Mouse (Mus musculus) adrenal gland (tissue): ENCODE data around the gene Bahcc1.

Experiments used
- intact Hi-C: fragments of 180-260 bp; cut with DNase I; formaldehyde crosslinking; loops from one replicate; pipeline ENCODE4 v1.15.1; 2025

Gene Bahcc1

DNA sequence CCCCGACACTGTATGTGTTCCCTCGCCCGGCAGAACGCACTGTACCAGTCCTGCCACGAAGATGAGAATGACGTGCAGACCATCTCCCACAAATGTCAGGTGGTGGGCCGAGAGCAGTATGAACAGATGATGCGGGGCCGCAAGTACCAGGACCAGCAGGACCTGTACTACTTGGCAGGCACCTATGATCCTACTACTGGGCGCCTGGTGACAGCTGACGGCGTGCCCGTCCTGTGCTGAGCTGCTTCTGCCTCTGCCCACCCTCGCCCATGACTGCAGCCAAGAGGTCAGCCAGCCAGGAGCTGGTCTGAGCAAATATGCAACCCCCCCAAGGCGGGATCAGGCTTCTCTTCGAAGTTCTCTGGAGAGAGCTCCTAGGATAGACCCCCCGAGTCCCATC, 56.9 kb downstream of the Bahcc1 start:
- intact Hi-C loops: no loop called here

DNA sequence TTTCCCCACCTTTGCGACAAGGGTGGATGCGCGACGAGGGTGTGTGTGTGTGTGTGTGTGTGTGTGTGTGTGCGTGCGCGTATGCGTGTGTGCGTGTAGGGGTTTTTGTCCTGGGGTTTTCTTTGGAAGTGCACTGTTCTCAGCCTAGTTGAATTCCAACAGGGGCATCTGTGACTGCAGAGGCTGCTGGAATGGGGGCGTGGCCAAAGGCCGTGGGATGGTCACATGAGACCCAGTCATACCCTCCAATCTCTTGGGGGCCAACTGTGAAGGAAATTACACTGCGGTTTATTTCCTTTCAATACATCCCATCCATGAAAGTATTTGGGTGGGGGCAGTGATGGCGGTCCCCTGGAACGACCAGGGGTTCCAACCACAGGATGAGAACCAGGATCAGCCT, 57.5 kb downstream of the Bahcc1 start:
- intact Hi-C loops: no loop called here

DNA sequence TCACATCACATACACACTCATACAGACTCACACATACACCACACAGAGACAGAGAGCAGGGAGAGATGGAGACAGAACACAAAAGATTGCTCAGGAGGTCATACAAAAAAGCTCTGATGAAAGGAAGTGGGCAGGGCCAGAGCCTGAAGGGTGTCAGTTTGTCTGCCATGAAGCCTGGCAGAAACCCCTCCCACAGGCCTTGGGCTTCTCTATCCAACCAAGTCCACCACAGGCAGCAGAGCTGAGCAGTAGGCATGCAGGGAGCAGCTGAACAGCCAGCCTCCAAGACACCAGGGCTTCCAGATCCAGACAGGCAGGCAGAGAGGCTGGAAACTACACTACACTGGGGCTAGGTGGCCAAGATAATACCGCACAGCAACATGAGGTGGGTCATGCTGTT, 61.0 kb downstream of the Bahcc1 start:
- intact Hi-C loops: no loop called here

DNA sequence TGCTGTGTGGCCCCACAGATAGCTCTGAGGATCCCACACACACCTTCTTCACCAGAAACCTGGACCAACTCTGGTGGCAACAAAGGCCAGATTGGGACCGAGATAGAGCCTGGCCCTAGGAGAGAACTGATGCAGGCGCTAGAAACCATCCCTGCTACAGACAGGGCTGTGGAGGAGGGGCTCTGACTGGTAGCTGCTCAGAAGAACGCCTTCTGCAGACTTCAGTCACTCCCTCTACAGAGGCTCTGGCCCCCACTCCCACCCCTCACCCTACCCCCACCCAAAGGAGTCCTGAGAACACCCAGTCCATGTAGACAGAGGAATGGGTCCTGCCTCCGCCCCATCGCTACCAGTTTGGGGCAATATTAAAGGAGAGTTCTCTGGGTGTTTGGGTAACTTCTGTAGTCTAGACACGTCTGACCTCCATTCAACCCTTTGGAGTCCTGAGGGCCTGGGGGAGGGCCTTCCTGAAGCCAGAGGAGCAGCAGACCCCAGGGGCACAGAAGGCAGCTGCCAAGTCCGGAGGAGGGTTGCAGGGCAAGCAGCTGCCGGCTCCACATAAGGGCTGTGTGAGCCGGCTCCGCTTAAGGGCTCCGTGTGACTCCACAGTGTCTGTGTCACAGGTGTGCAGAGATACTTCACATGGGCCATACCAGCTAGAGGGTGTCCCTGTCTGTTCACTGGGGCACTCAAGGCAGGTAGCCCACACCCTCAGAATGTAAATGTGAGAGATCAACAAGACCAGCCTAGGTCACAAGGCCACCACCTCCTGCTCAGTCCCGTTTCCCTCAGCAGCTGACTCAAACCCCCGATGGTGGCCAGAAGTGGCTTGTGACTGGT, 63.8 kb downstream of the Bahcc1 start:
- intact Hi-C loops: no loop called here

DNA sequence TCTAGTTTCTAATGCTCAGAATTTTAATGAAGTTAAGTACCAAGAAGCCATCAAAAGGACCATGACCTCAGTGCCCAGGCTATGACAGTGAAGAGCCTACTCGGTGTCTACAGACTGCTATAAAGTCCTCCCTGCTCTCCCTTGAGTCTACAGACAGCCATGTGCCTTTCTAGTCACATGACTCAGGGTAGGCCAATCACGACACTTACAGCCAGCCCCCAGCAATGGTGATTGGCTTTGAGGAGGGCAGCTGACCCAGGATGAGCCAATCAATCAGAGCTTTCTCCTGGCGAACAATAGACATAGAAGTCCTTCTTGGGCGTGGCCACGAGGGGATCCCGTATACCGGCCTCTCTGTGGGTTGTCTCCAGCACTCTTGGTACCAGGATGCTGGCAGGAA, 65.0 kb downstream of the Bahcc1 start:
- intact Hi-C loops: no loop called here

DNA sequence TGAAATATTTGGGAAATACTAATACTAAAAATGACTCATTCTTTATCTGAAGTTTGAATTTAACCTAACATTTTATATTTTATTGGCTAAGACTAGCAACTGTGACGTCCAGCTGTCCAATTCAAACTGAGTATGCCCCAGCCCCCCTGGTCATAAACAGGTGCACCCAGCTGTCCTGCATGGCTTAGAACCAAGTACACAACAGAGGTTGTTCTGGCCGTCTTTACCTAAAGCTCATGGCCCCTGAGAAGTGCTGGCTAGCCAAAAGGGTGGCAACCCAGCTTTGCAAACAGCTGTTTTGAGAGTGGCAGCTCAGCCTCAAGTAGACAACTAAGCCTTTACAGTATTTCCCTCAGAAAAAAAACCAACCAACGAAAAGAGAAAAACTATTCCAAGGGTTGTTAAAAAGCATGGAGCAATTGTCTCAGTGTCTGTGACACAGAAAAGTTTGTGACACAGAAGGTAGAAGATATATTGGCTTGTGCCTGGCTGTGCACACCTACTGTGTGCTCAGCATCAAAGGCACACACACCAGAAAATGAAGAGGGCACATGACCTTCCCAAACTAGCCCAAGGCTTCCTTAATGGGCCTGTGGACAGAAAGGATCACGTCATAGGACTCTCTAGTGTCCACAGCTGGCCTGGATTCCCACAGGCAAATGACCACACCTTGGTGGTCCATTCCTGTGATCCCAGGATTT, 65.8 kb downstream of the Bahcc1 start:
- intact Hi-C loops: no loop called here

DNA sequence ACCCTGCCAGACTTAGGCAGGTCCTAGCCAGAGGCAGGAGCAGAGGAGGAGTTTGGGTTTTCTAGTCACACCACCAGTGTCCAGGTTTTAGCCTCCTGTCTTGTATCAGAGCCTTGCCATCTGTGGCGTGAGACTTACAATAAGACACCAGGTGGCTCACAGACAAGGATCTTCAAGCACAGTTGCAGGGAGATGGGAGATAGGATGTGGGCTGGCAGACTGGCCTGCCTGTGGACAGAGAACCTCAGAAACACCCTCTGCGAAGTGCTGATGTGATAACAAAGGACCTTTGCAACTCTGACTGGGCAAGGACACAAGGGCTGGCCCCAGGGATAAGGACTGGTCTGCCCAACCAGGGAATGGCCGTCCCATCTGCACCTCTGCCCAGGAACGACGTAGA, 66.7 kb downstream of the Bahcc1 start:
- intact Hi-C loops: no loop called here

DNA sequence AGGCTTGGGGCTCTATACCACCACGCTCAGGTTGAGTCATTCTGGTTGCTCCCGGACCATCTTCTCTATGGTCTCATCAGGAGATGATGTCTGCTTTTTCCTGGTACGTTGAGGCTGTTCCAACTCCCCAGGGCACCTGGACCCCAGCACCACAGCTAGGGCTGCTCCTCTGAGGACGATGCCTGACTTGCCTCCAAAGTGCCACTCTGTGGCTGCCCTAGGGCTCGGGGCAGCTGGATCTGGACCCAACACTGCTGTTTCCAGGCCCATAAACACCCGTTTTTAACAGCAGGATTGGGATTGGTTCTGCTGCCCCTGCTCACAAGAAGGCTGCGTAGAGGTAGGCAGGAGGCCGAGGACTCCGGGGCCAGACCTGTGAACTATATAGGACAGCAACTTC, 70.4 kb downstream of the Bahcc1 start:
- intact Hi-C loops: loop anchor here (10.0 kb wide), 1 partner anchor 268 kb away; no protein-coding TSS in a partner anchor

DNA sequence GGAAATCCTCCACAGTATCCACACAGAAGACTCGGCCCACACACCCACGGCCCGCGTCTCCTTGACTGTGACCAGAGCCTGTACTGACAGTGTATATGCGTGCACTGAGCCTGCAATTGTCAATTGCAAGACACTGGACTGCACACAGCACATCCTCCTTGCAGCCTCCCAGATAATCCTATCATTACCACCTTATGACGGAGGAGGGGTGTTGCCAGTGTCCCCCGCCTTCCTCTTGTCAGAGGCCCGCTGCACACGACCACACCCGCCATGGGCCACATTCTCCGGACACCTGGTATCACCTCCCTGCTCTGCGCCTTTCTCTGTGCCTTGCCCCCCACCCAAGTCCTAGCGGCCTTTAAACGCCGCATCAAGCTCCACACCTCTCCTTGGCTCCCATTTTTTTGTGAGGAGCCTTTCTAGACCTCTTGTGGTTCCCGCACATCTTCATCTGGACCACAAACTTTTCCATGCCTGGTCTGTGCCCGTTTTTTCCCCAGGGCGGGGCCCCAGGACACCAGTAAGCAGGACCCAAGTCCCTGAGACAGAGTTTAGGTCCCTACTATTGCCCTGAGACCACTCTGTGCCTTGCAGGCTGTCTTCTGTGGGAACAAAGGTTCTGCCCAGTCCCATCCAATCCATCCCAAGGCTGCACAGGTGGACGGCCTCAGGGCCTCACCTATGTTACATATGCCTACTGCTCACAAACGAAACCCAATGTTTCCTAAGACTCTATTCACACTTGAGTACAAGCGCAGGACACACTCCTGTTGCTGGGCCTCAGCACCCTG, 71.0 kb downstream of the Bahcc1 start:
- intact Hi-C loops: loop anchor here (10.0 kb wide), 1 partner anchor 269 kb away; no protein-coding TSS in a partner anchor

DNA sequence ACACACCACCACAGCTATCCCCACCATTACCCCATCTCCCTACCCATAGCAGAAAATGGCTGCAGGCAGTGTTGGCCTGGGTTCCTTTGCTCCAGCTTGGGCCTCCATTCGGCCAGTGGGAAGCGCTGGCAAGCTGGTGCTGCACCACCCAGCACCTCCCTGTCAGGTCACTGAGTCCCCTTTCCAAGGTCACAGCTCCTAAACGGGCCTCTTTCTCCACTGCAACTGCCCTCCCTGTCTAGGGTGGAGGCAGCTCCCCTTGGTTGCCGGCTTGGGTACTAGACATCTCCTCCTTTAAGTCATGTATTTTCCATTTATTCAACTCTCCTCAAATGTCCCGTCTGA, 71.6 kb downstream of the Bahcc1 start:
- intact Hi-C loops: loop anchor here (10.0 kb wide), 1 partner anchor 270 kb away; no protein-coding TSS in a partner anchor

DNA sequence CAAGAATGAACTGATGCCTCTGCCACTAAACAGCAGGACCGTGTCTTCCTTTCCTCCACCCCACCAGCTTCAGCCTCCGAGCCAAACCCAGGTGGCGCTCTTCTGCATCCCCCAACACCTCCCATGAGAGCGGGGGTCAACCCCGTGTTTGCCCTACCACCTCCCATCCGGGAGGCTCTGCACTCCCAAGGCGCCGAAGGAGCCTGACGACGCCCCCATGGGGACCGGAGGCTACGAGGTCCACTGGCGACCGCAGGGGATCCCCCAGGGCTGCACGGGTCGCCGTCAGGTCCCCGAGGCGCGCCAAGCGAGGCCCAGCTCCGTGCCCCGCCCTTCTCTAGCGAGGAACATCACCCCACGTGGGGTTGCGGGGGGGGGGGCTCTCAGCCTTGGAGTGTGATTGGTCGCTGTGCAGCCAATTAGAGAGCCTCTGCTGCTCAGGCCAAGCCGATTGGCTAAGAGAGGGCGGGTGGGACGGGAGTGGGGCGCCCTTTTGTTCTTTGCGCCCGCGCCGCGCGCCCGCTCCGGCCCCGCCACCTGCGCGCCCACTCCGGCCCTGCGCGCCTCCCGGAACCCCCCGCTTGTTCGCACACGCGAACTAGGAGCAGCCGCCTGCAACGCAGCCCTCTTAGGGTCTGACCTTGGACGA, 72.3 kb downstream of the Bahcc1 start:
- intact Hi-C loops: loop anchor here (5.0 to 10.0 kb wide), 5 partner anchors 43 to 270 kb away; no protein-coding TSS in a partner anchor

DNA sequence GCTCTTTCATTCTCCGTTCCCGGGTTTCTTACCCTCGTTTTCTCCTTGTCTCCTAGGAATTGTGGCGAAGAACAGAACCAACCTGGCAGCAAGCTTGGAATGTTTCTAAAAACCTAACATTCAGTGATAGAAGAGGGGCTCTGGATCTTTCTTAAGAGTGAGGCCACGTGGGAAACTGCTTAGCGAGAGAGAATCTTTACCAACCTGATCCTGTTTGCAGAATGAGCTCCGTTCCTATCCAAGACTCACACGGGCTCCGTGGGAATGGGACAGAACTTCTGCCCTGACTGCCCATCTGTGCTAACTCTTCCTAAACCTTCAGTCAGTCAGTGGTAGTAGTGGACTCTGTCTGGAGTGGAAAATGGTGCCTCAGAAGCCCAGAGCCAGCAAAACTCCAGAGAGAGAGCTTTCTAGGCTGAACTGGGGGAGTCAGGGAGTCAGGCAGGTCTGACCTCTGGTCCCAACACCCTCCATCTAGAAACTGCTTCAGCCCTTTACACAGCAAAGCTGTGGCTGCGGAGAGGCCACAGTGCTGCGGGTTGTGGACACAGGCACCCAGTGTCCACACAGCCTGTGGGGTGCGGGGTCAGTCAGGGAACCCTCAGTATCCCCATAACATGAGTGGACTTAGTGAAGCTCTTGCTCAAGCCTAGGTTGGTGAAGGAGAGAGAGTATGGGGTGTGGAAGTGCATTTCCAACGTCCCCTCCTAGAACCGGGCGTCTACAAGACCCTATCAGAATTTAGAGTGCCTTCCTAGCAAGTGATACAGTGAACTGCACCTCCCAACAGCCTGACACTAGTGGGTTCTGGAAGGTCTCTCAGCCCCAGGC, 73.0 kb downstream of the Bahcc1 start:
- intact Hi-C loops: loop anchor here (5.0 to 10.0 kb wide), 5 partner anchors 43 to 271 kb away; no protein-coding TSS in a partner anchor

DNA sequence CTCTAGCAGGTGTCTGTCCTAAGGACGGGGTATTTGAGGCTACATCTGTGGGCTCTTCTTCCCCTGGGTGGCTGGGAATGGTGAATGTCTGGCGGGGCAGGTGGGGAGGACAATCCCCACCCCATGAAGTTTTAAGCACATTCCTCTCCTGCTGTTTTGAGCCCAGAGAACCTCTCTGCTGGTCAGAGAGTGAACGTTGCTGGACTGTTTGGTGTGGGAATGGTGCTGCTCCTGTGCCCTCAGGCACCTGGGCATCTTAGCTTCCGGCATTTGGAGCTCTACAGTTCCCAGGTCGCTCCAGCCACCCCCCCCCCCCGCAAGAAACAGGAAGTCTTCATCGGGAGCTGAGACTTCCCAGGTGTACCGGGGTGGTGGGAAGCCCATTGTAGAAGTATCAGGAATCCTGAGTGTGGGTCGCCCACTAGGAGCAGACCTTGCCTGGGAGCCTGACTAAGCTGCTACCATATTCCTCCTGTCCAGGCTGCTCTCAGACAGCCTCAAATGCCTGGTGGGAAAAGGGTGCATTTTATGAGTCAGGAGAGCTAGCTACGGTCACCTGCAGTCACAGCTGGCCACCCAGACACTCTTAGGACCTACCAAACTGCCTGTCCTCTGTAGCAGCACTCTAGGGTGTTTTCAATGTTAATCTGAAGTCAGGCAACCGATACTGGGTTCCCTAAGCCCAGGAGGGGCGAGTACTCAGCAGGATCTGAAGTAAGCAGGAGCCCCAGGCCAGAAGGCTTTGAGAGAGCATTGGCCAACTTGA, 73.8 kb downstream of the Bahcc1 start:
- intact Hi-C loops: loop anchor here (5.0 to 10.0 kb wide), 5 partner anchors 44 to 272 kb away; no protein-coding TSS in a partner anchor

DNA sequence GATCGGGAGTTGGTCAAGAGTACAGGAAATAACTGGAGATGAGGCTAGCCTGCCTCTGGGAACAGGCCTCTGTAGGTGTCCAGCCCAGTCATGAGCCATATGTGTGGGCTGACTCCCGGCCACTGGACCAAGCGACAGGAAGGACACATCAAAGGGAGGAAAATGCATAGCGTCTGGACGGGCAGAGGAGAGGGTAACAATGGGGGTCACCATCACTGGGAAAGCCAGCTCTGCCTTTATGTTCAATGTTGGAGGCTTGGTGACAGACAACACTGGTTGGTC, 74.3 kb downstream of the Bahcc1 start:
- intact Hi-C loops: loop anchor here (5.0 to 10.0 kb wide), 5 partner anchors 45 to 272 kb away; no protein-coding TSS in a partner anchor

DNA sequence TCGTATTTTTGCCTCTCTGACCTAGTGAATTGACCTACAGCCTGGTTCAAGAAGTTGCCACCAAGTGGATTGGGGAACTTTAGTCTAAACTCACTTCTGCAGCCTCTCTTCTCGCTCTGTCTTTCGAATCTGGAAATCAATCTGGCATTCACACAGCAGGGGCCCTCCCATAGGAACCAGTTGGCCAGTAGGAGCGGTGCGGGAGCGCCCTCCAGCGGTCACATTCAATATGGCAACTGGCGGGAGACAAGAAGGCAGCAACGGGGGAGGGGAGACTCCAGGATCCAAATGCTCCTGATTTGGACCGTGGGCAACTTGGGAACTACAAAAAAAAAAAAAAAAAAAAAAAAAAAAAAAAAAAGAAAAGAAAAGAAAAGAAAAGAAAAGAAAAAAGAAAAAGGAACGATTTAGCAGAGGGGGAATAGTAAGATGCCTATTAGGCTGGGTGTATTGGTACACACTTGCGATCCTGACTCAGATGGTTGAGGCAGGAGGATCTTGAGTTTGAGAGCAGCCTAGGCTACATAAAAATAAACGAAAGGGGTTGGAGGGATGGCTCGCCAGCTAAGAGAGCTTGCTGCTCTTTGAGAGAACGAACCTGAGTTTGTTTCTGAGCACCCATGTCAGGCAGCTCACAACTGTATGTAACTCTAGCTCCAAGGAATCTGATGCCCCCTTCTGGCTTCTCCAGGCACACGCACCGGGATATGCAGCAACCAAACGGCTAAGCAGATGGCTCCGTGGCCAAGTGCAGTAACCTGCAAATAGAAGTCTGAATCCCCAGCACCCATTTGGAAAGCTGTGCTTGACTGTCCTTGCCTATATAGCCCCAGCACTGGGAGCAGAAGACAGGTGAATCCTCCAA, 75.1 kb downstream of the Bahcc1 start:
- intact Hi-C loops: loop anchor here (5.0 to 10.0 kb wide), 5 partner anchors 45 to 273 kb away; no protein-coding TSS in a partner anchor

DNA sequence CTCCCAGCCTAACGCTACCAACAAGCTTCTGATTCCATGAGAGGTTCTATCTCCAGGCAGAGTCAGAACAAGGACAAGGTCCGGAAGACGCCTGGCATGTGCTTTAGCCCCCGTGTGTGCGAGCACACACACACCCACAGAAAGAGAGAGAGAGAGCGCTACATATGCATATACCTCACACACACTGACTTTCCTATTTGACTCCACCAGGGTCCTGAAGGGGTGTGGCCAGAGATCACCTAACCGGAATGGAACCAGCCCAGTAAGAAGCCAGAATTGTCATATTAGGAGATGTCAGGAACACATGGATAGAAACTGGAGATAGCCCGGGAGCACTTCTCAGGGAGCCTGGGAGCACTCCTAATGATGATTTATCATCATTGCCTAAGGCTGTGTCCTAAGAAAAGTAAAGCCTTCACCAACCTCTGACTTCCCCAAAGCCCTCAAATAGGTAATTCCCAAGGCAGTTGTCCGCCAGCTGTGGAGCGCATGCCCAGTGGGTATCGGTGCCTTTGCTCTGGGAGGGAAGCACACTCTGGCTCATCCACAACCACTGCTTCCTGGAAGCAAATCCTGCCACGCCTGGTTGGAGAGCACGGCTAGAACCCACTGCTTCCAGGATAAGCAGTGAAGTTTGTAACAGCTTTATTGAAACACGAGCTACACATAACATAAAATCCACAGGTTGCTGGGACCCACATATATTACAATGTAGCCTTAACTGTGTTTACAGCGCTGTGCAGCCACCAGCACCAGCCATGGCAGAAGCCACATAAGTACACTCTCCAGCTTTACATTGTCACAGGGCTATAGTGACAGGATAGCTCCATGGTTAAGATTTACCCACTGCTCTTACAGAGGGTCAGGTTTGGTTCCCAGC, 75.9 kb downstream of the Bahcc1 start:
- intact Hi-C loops: loop anchor here (5.0 to 10.0 kb wide), 5 partner anchors 46 to 274 kb away; no protein-coding TSS in a partner anchor

DNA sequence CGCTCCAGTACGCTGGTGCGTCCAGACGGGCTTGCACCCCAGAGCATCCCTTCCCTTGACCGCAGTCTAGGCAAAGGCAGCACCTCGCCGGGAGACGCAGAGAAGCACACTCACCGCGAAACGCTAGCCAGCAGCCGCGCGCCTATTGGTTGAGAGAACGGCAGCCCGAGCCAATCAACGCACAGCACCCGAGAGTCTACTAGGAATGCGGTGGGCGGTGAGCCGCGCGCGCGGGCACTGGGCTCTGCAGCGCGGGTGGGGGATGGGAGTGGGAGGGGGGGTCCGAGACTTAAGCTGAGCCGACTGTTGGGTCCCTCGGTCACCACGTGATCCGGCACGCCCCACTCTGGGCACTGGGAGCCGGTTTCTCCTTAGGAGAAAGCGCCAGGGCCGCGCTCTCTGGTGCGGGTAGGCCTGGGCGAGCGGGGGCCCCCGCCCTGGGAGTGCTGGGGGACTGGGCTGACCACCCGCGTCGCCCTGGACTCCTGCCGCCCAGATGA, 78.1 kb downstream of the Bahcc1 start:
- intact Hi-C loops: loop anchor here (2.0 kb wide), 1 partner anchor 30 kb away; no protein-coding TSS in a partner anchor
